In the genomic region with DNA sequence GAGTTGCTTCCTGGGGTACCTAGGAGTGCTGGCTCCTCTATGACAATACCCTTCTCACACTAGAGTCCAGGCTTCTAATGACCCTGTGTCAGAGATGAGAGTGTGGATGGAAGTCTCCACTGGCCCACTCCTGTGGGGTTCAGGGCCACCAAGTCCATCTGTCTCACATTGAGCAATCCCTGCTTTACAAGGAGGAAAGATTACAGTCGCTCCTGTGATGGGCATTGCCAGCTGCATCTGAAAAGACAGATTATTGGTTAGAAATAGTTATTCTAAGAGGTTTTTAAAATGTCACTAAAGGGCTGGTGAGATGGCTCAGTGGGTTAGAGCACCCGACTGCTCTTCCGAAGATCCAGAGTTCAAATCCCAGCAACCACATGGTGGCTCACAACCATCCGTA, we compare ENCODE assay signal across 21 mouse cellular contexts.
"Had no signal": no experiment of that assay in that cellular context is flagged by ENCODE, and none has a peak within 500 bp of the region (broad histone marks: within the 10 kb centered on the region; RNA-seq: fewer than 3 reads in every experiment).

No protein-coding gene starts in this region.

- ATAC-seq: liver, embryonic 12.5 days; liver, postnatal 0 days; lung, postnatal 0 days; midbrain, embryonic 13.5 days; midbrain, embryonic 15.5 days; midbrain, embryonic 16.5 days had no signal

- H3K4me3 ChIP-seq: left cerebral cortex, adult 2 months; limb, embryonic 10.5 days; limb, embryonic 12.5 days; limb, embryonic 13.5 days; limb, embryonic 15.5 days; liver, embryonic 12.5 days; liver, embryonic 13.5 days; liver, embryonic 15.5 days; lung, embryonic 15.5 days; megakaryocyte, embryonic 14.5 days; midbrain, embryonic 10.5 days; midbrain, embryonic 12.5 days; midbrain, embryonic 13.5 days; midbrain, embryonic 15.5 days; neural tube, embryonic 12.5 days had no signal

- H3K27me3 ChIP-seq: limb, embryonic 12.5 days; limb, embryonic 13.5 days; limb, embryonic 15.5 days; liver, embryonic 12.5 days; liver, embryonic 13.5 days; liver, embryonic 15.5 days; lung, embryonic 15.5 days; megakaryocyte, embryonic 14.5 days; midbrain, embryonic 12.5 days; midbrain, embryonic 13.5 days; neural tube, embryonic 12.5 days had no signal

- H3K4me2 ChIP-seq: limb, embryonic 12.5 days; limb, embryonic 13.5 days; limb, embryonic 15.5 days; liver, embryonic 11.5 days; liver, embryonic 12.5 days; liver, embryonic 13.5 days; liver, embryonic 15.5 days; lung, embryonic 14.5 days; lung, embryonic 15.5 days; midbrain, embryonic 11.5 days; midbrain, embryonic 12.5 days; midbrain, embryonic 13.5 days; midbrain, embryonic 15.5 days; neural tube, embryonic 12.5 days had no signal

- H3K36me3 ChIP-seq: limb, embryonic 13.5 days; limb, embryonic 15.5 days; liver, embryonic 12.5 days; liver, embryonic 13.5 days; liver, embryonic 15.5 days; lung, embryonic 15.5 days; midbrain, embryonic 10.5 days; midbrain, embryonic 12.5 days; midbrain, embryonic 13.5 days; midbrain, embryonic 15.5 days; neural tube, embryonic 12.5 days had no signal
